Mouse (Mus musculus) urinary bladder, postnatal 36 days (tissue): ENCODE data around the gene Wrap53.

ENCODE experiments used
- DNase-seq, 2 experiments: peaks; one replicate each; pipeline ENCODE4 v3.0.0; 2022; ENCODE audit warnings: low spot score in 2 of 2, mixed read lengths in 1 of 2

The Wrap53 gene

GRCm38 (mm10) chr11:69601768-69602167 lies 21.7 kb upstream of the Wrap53 start:
- DNase-seq: no peak

- peak in 1 of 2 experiments; percentile 31 for DNase-seq
These were observed 20.0 kb upstream of the Wrap53 start for GRCm38 (mm10) chr11:69600098-69600497.

- DNase-seq: no peak
These were observed 19.4 kb upstream of the Wrap53 start for GRCm38 (mm10) chr11:69599436-69599835.

GRCm38 (mm10) chr11:69594853-69595252 lies 14.8 kb upstream of the Wrap53 start:
- DNase-seq: no peak

- DNase-seq: no peak
These were observed 12.7 kb upstream of the Wrap53 start for GRCm38 (mm10) chr11:69592799-69593198.

- DNase-seq: no peak
These were observed 12.0 kb upstream of the Wrap53 start for GRCm38 (mm10) chr11:69591899-69592637.

- no peak for DNase-seq
These were observed 11.4 kb upstream of the Wrap53 start for GRCm38 (mm10) chr11:69591424-69591823.

- no peak for DNase-seq
These were observed 10.6 kb upstream of the Wrap53 start for GRCm38 (mm10) chr11:69590622-69591021.

GRCm38 (mm10) chr11:69589207-69589834 lies 9.3 kb upstream of the Wrap53 start:
- DNase-seq: no peak

GRCm38 (mm10) chr11:69585718-69586325 lies 5.8 kb upstream of the Wrap53 start:
- no peak for DNase-seq

GRCm38 (mm10) chr11:69584937-69585336 lies 4.9 kb upstream of the Wrap53 start:
- no peak for DNase-seq

- no peak for DNase-seq
These were observed 4.0 kb upstream of the Wrap53 start for GRCm38 (mm10) chr11:69584008-69584407.

GRCm38 (mm10) chr11:69582230-69582805 lies 2.3 kb upstream of the Wrap53 start:
- no peak for DNase-seq

GRCm38 (mm10) chr11:69581814-69582213 lies 1.8 kb upstream of the Wrap53 start:
- no peak for DNase-seq

- peak; percentile 83 to 91 for DNase-seq
These were observed 1.2 kb upstream of the Wrap53 start for GRCm38 (mm10) chr11:69581147-69581688.

GRCm38 (mm10) chr11:69580572-69581146 lies 604 bp upstream of the Wrap53 start:
- no peak for DNase-seq

- peak; percentile 96 to 98 for DNase-seq
These were observed 682 bp downstream of the Wrap53 start for GRCm38 (mm10) chr11:69579128-69580017.

GRCm38 (mm10) chr11:69578301-69578700 lies 1.8 kb downstream of the Wrap53 start:
- DNase-seq: no peak

GRCm38 (mm10) chr11:69576307-69576706 lies 3.7 kb downstream of the Wrap53 start:
- no peak for DNase-seq

GRCm38 (mm10) chr11:69575220-69575619 lies 4.8 kb downstream of the Wrap53 start:
- no peak for DNase-seq

- DNase-seq: no peak
These were observed 14.9 kb downstream of the Wrap53 start for GRCm38 (mm10) chr11:69565131-69565530.
